Mouse (Mus musculus) liver, adult 2 months (tissue): ENCODE measurements at regions not wholly inside any gene's neighbourhood (a gene's known extent, or its start where the extent isn't known, plus 50 kb on each side); places are given as distances from the start of the nearest gene placed in this dataset.

Experiments
- CTCF ChIP-seq: fragments of 200-500 bp; IDR thresholded peaks from 2 replicates; pipeline ENCODE4 v1.5.1; 2011; ENCODE audit warnings: low read depth, low read length, control low read depth
- POLR2A ChIP-seq: fragments of 200-500 bp; IDR thresholded peaks from 2 replicates; pipeline ENCODE4 v1.6.1; 2011; ENCODE audit warnings: low read length, control low read depth; ENCODE audit not compliant: insufficient read depth; ENCODE audit errors: extremely low read depth

GRCm38 (mm10) chr11:90121902-90122301, 65.6 kb upstream of the Gm45716 start:
- no peak for TF ChIP-seq CTCF
- TF ChIP-seq POLR2A, result no peak
